Mouse (Mus musculus) G1E-ER4 (cell line): ENCODE results near the gene Irs2. TPM values are rescaled to one million over a fixed set of nuclear protein-coding genes. Genes with fewer than 3 reads are reported as not detected.

Source experiments
- GATA1 ChIP-seq: IDR thresholded peaks from one replicate; pipeline ENCODE4 v1.8.0; 2012; ENCODE audit warnings: low read length, inconsistent platforms
- polyA plus RNA-seq: library from polyadenylated mRNA; stranded (reverse); fragments of >175 nt; gene quantifications from 2 replicates; pipeline ENCODE4 v1.2.3, GENCODE M21; 2012

Irs2 gene
- 64.6 and 71.9 TPM in 2 replicates for polyA plus RNA-seq

DNA sequence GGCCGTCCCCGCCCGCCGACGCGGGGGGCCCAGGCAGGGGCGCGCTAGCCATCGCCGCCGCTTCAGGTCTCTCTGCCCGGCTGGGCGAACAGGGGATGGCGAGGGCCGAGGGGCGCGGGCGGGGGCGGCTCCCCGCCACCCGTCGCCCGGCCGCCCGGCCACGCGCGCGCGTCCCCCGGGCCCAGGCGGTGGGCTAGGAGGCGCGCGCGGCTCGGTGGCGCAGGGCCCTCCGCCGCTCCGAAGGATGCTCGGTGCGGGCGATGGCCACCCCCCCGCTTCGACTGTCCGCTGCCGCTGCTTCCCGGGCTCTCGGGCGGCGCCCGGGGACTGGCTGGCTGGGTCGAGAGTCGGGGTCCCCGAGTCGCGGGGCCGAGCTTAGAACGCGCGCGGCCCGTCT lies at the start of gene Irs2:
TSS of gene Irs2 (minus strand) at position 80 of the 397 bp plus-strand sequence.
- no peak for TF ChIP-seq GATA1

DNA sequence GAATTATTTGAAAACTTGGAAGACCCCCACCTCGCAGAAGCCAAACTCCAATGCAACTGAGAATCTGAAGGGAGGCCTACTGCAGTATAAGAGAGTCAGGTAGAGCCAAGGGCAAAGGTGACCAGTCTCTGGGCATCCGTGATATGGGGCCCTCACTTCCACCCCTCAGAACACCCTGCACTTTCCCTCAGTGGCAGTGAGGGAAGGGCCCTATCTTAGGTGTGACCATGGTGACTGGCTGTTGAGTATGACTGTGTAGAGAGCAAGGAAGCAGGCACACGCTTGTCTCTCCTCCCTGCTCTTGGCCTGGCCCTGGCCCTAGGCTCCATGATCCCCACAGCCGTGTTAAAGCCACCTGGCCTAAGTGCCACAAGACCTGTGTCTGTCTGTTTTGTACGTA lies 48.4 kb upstream of the Irs2 start:
- no peak for TF ChIP-seq GATA1

DNA sequence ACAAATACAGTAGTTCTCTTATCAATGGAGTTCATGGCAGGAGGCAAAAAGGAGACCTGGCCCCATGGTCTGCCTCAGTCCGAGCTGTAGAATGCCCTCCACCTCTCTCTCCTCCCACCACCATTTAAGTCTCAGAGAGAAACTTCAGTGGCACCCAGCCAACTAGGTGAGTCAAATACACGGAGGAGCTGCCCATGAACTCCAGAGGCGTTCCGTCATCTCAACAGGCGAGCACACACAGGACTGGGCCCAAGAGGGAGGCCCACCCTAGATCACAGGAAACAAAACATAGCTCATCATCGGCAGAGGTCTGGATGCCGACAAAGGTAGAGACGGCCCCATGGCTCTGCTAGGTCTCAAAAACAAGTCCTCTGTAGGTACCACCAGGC lies 47.9 kb upstream of the Irs2 start:
- TF ChIP-seq GATA1, result no peak

DNA sequence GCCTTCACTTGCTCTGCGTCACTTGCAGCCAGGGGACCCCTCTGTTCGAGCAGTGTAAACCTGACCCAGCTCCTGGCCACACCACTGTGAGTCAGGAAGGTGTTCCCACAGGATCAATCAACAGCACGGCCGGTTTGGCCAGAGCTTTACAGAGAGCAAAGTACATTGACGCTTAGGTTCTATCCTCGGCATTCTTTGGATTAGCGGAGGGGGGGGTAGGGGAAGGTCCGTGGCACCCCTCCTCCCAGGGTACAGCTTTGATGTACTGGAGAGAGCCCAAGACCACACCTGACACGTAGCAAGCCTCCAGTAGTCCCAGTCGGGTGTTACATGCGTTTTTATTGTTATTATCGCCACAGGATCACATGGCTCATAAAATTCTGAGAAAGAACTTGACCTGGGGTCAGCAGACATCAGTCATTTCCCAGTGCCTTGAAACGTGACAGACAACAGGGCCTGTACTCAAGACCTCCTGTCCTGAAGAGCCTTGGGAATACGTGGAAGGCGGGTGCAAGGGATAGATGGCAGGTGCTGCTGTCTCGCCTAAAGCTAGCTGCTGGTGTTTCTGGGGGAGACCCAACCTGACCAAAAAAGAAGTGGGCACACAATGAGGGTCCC lies 47.4 kb upstream of the Irs2 start:
- TF ChIP-seq GATA1, result no peak

DNA sequence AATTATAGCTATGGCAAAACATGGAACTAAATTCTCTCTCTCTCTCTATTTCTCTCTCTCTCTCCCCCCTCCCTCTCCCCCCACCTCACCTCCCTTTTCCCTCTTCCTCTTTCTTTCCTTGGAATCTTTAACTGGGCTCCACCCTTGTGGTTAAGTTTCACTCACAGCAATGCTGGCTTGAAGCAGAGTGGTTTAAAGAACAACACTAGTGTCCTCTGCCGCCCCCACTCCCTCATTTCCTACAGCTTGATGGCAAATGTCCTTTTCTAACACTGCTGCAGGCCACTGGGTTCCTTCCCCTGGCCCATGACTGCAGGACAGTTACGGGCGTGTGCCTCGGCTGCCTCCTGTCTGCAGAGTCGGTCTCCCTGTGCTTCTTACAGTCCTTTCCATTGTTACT lies 41.6 kb upstream of the Irs2 start:
- TF ChIP-seq GATA1, result no peak

DNA sequence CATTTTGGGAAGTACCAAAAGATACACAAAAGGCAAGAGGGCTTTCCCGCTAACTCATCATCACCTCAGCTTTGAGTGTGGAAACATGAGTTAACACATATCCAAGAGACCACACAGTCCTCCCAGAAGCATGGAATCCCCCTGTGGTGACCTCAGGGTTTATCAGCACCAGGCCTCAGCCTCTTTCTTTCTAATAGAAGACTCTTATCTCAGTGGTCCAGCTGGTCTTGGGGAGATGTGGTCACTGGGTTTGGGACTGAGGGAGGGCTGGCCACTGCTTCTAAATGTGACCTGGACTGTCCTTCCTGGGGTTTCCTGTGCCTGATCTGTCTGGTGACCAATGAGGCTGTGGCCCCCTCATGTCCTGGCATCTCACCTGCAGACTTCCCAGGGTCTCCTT lies 39.6 kb upstream of the Irs2 start:
- TF ChIP-seq GATA1, result no peak

DNA sequence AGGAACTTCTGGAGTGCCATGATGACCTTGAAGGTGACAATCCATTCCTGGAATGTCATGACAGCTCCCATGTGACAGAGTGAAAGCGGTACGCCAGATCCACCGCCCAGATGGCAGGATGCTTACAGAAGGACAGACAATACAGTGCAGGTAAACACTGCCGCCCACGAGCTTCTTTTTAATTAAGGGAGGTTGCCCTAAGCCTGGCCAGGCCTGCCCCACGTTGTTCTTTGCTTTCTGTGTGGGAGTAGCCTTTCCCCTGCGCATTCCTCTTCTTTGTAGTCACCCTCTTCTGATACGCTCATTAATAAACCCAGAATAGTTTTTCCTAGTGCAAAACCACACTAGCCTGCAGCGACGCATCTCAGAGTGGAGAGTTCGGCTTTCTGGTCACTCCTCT lies 36.4 kb upstream of the Irs2 start:
- no peak for TF ChIP-seq GATA1

DNA sequence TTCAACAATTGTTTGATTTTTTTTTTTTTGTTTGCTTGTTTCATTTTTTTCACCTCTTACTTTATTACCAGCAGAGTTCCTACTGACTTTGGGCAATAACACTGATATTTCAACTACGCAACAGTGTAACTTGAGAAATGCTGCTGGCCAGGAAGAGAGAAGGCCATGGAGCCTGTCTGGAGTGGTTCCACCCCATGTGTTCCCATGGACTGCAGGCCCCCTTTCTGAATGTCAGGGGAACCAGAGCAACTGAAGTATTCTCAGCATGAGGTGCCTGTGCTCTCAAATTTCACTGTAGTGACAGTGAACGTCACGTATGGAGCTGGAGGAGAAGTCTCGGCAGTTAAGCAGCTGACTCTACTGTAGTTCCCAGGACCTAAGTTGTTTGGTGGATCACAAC lies 35.3 kb upstream of the Irs2 start:
- TF ChIP-seq GATA1, result no peak

DNA sequence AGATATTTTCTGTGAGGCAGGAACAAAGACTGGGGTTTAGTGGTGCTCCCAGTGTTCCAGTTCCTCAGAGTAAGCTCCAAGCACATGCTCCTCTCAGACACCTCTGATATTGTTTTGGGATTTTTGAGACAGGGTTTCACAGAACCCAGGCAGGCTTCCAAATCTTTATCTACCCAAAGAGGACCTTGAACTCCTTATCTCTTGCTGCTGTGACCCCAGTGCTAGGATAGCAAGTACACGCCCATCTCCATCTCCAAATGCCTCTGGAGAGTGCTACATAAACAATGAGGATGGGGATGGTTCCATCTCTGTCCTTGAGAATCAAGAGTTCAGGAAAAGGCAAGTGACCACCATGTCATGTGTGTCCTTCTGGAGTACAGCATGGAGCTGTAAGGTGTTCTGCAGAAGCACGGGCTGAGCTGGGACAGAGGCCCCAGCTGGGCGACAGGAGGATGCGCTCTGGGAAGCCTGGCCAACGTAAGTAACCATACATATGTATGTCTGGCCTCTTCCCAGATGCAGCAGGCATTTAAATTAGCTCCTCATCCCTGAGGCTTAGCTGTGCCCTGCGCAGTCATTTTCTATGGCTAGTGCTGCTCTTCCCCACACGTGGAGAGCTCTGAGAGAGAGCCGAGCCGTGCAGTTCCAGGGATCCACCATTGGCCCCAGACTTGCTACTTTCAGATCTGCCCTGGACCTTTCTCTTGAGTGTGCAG lies 34.8 kb upstream of the Irs2 start:
- no peak for TF ChIP-seq GATA1

DNA sequence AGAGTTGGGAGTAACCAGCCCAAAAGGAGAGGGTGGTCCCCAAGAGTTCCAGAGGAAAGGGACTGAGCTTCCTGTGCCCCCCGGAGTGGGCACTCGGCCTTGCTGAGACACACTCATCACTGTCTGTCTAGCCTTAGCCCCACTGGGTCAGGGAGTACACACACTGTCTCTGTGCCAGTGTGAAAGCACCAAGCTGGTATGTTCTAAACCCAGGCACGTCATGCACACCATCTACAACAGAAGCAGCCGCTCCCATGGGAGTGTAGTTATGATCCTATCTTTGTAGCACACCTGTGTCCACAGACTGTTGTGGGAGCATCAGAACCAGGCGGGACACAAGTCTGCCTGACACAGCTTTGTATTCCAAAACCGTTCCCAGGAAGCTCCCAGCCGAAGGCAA lies 31.8 kb upstream of the Irs2 start:
- no peak for TF ChIP-seq GATA1

DNA sequence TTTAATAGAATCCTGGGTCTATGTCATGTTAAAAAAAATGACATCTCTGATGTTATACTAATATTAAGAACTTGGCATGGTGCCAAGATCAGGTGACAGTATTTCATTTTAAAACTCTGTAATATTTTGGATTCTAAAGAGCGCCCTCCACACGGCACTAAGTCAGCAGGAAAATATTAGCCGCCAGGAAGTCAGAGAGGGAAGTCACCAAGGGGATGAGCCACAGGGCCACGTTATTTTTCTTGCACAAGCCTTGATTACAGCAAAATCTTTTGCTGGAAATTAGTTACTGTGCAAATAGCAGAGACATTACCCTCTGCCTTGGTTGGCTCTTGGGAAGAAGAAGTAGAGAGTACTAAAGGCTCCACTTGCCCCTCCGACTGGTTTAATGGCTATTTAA lies 30.5 kb upstream of the Irs2 start:
- TF ChIP-seq GATA1, result no peak

DNA sequence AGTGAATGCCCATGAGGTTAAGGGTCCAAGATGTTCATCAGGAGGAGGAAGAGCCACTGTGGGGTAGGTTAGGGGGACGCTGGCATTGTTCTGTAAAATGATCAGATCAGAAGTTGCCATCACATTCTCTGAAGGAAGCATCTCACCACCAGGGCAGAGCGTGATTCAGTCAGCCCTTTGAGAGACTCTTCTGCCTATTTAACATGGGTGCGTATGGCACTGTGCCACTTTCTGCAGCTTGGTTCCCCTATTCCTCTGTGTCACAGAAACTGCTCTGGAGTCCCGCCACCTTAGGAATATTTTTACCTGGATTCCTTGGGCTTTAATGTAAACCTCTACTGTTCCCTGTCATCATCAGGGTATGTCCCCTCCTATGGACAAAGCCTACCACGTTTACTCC lies 30.1 kb upstream of the Irs2 start:
- TF ChIP-seq GATA1, result no peak

DNA sequence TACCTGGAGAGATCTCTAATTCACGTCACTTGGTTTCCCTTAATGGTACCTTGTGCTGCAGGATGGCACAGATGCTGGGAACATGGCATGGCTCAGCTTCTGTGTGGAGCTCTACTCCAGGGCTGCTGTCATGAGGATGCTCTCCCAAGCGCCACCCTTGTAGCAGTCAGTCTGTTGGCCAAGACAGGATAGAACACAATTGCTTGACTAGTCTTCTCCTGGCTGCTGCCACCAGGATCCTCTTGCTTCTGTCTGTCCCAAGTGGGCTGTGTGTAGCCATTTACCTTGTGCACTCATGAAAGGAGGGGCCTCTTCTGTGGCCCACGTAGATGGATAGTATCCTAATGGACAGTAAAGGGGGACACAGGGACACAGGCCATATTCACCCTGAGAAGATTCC lies 28.5 kb upstream of the Irs2 start:
- TF ChIP-seq GATA1, result no peak

DNA sequence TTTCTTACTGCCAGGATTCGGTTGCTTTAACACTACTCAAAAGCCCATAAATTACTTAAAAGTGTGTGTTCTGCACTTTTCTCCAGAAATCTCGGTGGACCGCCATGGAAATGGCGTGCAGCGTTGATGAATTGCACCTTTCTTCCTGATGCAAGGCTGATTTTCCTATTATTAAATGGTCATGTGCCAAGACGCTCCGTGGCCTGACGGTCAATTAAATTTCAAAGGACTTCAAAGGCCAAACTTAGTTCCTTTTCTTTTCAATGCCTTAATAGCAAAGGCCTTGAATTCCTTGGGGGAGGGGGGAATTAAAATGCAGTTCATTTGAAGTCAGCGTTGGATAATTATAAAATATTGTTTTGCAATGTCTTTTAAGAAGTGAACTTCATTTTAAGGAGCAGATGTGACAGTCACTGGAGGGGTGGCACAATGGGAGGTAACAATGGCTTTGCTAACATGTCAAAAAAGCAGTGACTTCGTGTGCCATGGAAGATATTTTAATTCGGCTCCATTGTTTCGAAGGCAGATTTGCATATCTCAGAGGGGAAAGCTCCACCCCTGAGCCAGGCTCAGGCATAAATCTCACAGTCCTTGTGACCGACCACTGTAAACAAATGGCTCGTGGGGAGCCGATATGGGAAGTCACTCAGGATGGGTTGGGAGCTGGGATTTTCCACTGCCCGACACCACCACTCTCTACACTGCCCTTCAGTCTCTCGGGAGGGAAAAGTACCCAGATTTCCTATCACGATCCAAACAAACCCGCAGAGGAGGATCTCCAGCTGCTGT lies 27.6 kb upstream of the Irs2 start:
- TF ChIP-seq GATA1, result no peak

DNA sequence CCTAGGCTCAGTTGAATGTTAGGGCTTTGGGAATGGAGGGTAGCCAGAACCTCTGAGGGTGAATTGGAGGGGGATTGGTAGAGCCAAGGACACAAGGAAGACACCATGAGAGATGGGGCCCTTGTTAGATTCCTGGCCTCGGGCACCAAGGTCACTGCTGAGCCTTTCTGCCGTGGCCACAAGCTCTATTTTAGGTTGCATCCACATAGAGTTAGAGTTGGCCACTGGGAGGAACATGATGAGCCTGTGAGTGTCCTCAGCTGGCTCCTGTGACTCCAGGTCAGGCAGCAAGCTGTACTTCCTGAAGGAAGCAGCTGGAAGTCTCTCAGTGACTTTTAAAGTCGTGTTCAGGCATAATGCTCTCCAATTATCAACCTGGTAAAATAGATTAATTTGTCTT lies 16.6 kb upstream of the Irs2 start:
- TF ChIP-seq GATA1, result no peak

DNA sequence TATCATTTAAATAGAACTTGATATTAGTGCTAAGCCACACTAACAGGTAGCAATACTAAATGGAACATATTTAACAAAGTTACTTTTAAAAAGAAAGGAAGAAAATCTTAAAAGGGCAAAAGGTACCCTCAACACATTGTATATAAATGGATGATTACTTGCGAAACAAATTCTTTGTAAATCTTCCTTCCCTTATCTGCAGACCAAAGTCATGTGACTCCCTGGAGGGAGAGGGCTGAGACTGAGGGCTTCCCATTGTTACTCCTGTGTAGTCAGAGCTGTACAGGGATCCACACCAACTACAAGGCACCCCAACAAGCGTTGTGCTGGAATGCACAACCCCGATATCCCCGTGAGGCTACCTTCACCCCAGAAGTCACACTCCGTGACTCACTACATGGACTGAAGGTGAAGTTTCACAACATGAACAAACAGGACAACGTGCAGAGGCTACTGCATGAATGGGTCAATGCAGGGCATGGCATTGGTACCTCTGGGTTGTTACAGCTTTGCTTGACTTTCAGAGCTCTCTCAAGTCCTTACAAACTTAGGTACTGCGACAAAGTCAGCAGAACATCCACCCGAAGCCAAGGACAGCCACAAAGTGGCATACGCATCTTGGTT lies 12.8 kb upstream of the Irs2 start:
- no peak for TF ChIP-seq GATA1
